Mouse (Mus musculus) colon, adult 2 months (tissue): Measurements from ENCODE around the gene Rasa4. TPM values are rescaled to one million over a fixed set of nuclear protein-coding genes. Genes with fewer than 3 reads are reported as not detected.

ENCODE experiments used
- polyA plus RNA-seq: library from polyadenylated mRNA; depleted of rRNA; stranded (reverse); fragments of >200 nt; gene quantifications from 2 replicates; pipeline ENCODE4 v1.2.3, GENCODE M21; 2012; rRNA removed

Rasa4 gene
- 49.2 and 51.5 TPM in 2 replicates for polyA plus RNA-seq

DNA sequence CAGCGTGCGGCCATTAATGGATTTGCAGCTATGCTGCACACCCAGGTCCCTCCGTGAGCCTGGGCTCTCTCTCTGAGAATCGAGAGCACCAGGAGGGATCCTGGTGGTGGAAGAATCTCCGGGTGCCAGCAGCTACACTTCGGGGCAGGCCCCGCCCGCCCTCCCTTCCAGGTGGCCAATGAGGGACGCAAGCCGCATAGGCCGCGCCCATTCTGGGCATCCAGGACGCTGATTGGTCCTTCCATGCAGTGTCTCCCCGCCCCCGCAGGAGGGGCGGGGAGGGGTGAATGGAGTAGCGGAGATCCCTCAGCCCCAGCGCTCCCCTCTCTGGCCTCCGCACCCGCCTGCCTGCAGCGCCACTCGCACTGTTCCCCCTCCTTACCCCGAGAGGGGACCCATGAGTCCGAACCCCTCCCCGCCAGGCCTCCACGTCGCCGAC lies at the start of gene Rasa4:
Gene Rasa4 (plus strand): TSS at position 248 of the 439 bp plus-strand sequence.

GRCm38 (mm10) chr5:136038258-136039214 lies 45.2 kb upstream of the Rasa4 start, which contains the start of gene Upk3b:
TSS of gene Upk3b (plus strand) at chr5:136038496.

GRCm38 (mm10) chr5:136054301-136055077 lies 29.2 kb upstream of the Rasa4 start, which contains the start of gene Upk3bl:
TSS of gene Upk3bl (plus strand) at chr5:136054492.

DNA sequence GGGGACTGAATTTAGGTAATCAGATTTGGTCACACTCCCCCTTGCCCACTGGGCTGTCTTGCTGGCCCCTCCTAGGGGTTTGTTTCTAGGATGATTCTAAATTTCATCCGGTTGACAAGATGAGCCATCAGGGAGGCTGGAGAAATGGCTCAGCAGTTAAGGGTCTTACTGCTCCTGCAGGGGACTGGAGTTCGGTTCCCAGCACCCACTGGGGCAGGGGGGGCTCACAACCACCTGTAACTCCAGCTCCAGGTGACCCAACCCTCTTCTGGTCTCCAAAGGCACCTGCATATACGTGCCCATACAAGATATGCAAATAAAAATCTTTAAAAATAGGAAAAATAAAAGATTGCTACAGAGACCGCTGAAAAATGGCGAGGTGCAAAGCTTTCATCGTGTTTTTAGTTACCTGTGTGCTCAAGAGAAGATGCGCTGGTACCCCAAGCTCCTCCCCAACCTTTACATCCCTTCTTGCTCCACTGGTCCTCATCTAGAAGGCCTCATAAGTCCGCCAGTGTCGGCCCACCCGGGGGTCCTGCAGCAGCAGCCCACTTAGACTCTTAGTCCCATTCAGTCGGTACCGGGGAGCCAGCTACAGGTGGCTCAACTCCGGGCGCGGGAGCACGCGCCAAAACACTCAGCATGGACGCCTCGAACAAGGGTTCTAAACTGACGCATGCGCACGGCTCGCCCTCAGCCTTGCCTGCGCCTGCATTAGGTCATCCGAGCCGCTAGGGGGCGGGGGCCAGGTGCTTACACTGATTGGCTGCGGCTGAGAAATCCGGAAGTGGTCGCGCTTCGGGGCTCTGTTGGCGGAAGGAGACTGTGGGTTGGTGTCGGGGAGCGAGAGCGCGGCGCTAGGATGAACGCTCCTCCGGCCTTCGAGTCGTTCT lies 32.4 kb downstream of the Rasa4 start, which contains the start of gene Polr2j:
Gene Polr2j (plus strand): TSS at position 741 of the 893 bp plus-strand sequence.

DNA sequence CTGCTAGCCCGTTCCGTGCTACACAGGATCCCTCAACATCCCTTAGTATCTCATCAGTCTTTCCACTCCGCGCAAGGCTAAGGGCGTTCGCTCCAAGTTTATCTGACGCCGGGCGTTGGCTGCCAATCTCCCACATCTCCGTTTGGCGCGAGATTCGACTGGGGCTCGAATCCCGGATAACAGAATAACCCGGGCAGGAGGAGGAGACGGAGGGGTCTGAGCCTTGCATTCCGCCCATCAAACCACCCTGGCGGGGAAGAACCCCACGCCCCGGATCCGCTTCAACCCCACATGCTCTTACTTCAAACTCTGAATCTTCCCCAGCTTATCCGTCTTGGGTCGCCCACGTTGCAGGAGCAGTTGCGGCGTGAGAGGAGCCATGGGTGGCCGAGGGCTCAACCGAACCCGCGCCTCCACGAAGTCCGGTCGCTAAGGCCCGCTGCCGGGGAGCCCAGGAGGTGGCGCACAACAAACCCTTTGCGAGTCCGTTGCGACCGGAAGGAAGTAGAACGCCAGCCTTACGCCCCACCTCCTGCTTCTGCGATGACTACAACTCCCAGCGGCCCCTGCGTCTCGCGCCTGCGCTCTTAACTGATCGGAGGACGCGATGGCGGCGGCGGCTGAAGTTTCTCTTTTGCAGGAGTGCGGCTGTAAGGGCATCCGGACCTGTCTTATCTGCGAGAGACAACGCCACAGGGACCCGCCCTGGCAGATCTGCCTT lies 52.0 kb downstream of the Rasa4 start, which contains the start of the genes Lrwd1 and Alkbh4:
Gene Lrwd1 (minus strand): TSS at position 504 of the 721 bp plus-strand sequence.
Gene Alkbh4 (plus strand): TSS at position 576 of the 721 bp plus-strand sequence.

Other genes starting within 250 kb of the Rasa4 start
- gene Hspb1, start 196.0 kb upstream of the Rasa4 start, polyA plus RNA-seq, result 537 and 542 TPM in 2 replicates
- 47.6 and 51.1 TPM in 2 replicates for gene Ywhag, start 149.3 kb upstream of the Rasa4 start, polyA plus RNA-seq
- gene Ssc4d, start 109.4 kb upstream of the Rasa4 start, polyA plus RNA-seq, result 4.8 and 6.5 TPM in 2 replicates
- gene Zp3, start 103.8 kb upstream of the Rasa4 start, polyA plus RNA-seq, result not detected in 2 replicates
- 17.9 and 19.8 TPM in 2 replicates for gene Dtx2, start 89.1 kb upstream of the Rasa4 start, polyA plus RNA-seq
- gene Upk3b, start 45.4 kb upstream of the Rasa4 start, polyA plus RNA-seq, result 6.4 and 10.7 TPM in 2 replicates
- gene Upk3bl, start 29.4 kb upstream of the Rasa4 start, polyA plus RNA-seq, result 1.2 and 1.7 TPM in 2 replicates
- 38.7 and 39.8 TPM in 2 replicates for gene Polr2j, start 32.7 kb downstream of the Rasa4 start, polyA plus RNA-seq
- gene Lrwd1, start 52.2 kb downstream of the Rasa4 start, polyA plus RNA-seq, result 25.9 and 27.6 TPM in 2 replicates
- gene Alkbh4, start 52.2 kb downstream of the Rasa4 start, polyA plus RNA-seq, result 17.7 and 22.7 TPM in 2 replicates
- 52.2 and 62.3 TPM in 2 replicates for gene Orai2, start 86.8 kb downstream of the Rasa4 start, polyA plus RNA-seq
- gene Prkrip1, start 115.0 kb downstream of the Rasa4 start, polyA plus RNA-seq, result 8.7 and 13.2 TPM in 2 replicates
- 3.9 and 4.2 TPM in 2 replicates for gene Sh2b2, start 162.6 kb downstream of the Rasa4 start, polyA plus RNA-seq